Mouse (Mus musculus): ENCODE results near the gene Ccnf. TPM values are rescaled to one million over a fixed set of nuclear protein-coding genes. Genes with fewer than 3 reads are reported as not detected.

Gene Ccnf
- 10 to 100 TPM; 18.1 to 20.1 TPM for total RNA-seq (2021)

DNA sequence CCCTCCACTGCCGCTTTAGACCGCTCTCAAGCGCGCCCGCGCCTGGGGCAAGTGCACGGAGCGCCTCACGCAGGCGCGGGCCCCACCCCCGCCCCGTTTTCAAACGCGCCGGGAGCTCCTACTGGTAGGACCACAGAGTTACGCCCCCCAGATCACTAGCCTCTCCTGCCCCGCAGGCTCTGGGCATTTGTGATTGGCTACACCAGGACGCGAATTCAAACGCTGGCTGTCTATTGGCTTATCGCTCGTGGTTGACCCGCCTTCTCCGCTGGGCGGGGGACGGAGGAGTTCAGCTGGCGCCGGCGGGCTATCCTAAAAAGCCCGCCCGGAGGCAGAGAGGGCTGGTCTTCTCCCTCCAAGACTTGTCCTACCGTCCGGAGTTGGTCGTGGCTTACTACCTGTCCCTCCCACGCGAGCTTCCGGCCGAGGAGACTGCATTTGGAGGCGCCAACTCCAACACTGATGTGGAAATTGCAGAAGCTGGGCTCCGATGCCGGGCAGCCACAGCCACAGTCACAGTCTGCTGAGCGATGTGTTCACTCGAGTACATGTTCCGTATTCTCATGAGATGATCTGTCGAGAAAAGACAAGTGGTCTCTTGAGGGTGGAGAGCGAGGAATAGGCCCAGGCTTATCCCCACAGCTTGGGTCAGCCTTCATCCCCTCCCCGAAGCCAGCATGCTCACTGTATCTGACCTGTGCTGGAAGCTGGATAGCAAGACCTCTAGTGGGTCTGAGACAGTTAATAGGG, at the start of gene Ccnf:
Ccnf (minus strand) TSS at position 165 of the 750 bp plus-strand sequence.
- peak; percentile 97 for DNase-seq

DNA sequence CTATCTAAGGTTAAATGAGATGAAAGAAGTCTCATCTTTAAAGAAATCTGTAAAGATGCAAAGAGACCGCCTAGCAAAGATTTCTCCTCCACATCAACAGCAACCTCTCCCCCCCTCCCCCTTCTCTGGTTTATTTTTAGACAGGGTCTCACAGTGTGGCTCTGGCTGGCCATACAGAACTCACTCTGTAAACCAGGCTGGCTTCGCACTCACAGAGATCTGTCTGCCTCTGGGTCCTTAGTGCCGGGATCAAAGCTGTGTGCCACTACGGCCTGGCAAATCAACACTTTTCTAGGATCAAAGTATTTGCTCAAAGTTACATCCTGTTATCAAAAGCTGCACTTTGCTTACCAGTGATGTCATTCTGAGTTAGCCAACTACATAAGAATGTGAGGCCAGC, 49.4 kb upstream of the Ccnf start:
- DNase-seq: no peak

DNA sequence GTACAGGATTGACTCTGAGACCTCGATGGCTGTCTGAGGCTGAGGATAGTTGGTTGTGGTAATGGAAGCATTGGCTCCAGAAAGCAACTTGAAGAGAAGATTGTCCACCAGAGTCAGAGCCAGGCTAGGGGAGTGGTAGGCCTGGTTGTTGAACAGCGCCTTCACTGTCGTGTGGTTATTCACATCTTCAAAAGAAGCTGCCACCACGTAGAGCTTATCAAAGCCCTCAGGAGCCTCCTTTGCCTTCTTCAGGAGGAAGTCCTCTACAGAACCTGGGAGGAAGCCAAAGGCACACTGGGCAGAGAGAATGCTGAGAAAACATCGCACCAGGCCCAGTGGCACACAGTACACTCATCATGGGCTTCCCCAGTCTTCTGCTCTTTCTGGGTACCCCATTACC, 38.1 kb upstream of the Ccnf start:
- no peak for DNase-seq

DNA sequence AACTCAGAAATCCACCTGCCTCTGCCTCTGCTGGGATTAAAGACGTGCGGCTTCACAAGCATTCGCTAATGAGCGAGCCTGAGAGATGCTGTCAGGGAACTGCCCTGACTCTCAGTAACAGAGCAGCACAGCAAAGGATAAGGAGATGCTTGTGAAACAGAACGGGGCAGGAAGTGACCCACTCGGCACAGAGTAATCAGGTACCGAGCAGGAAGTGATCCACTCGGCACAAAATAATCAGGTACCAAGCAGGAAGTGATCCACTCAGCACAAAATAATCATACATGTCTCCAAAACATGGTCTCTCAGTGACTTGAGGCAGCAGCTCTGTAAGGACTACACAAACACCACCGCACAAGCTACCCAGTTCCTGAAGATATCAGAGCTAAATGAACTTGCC, 37.2 kb upstream of the Ccnf start:
- no peak for DNase-seq

DNA sequence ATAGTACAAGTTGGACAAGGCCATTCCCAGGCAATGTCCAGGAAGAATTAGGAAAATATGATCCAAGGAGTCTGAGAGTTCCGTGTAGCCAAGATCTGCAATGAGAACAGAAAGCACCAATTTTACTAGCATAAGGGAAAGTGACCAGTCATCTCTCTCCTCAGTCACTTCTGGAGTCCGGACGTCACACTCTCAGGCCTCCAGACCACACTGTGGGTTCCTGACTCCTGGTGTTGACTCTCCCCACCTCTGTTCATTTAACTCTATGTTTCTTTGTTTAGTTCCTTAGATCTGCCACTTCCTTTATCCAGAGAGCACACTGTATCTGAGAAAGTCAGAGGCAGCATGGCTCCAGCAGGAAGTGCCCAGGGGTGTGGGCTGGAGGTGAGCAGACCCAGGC, 34.4 kb upstream of the Ccnf start:
- no peak for DNase-seq

DNA sequence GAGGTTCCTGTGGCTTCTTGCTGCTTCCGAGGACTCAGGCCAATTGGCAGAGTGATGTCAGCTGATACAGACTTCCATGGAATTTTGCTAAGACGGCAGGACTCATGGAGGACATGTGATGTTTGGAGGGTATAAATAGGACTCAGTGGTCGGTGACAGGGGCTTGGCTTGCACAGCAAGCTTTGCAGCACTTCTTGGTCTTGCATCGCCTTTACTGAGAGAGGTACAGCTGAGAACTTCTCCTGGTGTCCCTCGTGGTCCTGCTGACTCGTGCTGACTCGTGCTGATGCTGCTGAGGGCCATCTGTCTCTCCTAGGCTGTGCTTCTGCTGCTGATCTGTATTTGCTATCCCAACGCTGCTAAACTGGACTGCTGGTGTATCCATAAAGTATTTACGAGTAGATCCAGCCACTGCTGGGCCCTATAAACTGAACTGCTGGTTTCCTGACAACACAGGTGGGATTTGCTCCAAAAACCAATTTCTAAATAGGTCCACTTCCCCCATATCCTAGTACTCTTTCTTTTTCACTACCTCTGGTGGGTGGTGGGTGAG, 32.1 kb upstream of the Ccnf start:
- DNase-seq: no peak

DNA sequence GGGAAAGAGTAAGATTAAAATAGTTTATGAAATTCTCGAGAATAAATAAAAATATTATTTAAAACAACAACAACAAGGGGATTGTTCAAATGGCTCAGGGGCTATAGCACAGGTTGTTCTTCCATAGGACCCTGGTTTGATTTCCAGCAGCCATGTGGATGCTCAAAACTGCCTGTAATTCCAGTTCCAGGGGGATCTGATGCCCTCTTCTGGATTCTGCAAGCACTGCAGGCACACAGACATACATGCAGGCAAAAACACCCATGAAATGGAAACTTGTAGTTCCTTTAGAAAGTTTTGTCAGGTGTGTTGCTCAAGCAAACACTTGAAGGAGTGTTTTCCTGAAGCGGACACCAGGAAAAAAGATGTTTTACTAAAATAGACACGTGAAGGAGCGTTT, 31.4 kb upstream of the Ccnf start:
- peak; percentile 21 for DNase-seq

DNA sequence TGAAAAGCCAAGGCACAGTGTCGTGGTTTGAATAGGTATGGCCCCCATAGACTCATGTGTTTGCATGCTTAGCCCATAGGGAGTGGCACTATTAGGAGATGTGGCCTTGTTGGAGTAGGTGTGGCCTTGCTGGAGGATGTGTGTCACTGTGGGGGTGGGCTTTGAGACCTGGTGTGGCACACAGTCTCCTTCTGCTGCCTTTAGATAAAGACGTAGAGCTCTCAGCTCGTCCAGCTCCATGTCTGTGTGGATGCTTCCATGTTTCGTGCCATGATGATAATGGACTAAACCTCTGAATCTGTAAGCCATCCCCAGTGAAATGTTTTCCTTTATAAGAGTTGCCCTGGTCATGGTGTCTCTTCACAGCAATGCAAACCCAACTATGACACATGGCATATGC, 28.6 kb upstream of the Ccnf start:
- no peak for DNase-seq

DNA sequence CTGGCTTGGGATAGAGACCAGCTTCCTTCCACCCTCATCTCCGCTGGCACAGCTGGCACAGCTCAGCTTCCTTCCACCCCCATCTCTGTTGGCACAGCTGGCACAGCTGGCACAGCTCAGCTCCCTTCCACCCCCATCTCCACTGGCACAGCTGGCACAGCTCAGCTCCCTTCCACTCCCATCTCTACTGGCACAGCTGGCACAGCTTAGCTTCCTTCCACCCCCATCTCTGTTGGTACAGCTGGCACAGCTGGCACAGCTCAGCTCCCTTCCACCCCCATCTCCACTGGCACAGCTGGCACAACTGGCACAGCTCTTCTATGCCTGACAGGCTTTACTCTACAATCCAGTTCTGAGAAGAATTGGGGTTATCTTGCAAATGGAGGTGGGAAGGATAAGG, 15.8 kb upstream of the Ccnf start:
- no peak for DNase-seq

DNA sequence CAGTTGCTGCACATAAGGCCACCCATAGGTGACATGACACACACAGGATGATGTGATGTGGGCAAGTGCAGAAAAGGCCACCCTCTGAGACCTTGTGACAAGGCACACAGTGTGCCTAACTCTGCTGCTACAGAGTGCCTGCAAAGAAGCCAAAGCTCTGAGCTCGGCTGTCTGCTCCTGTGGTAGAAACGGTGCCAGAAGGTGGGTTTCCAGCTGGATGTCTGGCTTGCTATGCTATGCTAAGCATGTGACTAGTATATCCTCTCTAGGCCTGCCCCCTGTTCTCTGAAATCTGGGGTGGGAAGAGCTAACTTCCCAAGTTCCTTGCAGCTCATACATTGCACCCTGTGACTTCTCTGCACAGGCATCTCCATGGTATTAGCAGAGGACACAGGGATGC, 13.5 kb upstream of the Ccnf start:
- DNase-seq: no peak

DNA sequence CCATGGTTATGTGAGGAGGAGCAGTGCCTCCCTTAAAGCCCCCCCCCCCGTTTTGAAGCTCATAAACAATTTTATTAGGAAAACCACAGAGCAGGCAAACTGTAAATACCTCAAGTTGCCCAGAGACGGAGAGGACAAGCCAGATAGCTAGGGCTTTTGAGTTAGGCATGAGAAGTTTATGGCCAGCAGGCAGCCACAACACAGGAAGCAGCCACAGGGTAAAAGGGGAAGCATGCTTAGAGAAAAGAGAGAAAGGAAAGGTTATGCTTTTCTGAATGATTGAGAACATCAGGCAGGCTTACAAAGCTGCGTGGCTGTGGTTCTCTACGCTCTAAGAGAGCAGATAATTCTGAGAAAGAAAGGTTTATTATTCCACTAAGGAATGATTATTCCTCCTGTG, 9.2 kb upstream of the Ccnf start:
- no peak for DNase-seq

DNA sequence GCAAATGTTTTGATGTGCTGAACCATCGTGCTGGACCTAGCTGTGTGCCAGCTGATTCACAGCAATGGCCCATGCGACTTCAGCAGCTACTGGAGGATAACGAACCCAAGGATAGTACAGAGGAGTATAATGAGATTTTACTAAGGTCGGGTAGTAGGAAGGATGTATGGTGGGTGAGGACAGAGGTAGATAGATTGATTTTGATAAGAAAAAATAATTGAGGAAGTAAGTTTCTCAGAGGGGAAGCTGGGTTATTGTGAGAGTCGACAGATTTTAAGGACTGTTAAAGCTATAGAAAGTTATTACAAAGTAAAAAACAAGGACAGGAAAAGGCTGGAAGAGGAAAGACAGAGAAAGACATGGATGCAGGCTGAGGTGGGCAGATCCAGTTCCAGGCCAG, 8.4 kb upstream of the Ccnf start:
- DNase-seq: no peak

DNA sequence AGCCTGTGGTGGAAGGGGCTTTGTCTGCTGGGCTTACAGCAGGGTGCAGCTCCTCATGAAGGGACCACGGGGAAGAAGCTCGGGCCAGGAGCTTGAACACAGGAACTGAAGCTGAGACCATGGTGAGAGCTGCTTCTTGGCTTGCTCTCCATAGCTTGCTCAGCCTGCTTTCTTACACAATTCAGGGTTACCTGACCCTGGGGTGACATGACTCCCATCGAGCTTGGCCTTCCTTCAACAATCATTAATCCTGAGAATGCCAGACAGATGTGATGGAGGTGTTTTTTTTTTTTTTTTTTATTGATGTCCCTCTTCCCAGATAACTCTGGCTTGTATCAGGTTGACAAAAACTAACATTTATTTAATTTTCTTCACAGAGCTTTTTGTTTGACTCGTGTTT, 7.7 kb upstream of the Ccnf start:
- no peak for DNase-seq

DNA sequence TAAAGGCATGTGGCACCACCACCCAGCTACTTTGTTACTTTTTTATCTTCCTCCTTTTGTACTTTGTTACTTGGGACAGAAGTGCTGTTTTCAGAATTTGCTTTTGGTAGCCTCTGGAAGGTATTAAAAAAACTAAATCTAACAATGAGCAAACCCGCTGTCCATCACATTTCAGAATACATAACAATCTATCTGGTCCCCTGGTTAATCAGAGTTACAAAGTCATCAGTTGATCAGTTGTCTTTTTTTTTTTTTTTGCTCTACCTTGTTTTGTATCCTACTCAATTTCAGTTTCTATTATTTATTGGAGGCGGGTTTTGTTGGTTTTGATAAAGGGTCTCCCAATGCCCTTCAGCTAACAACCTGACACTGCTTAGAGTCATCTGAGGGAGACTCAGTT, 1.0 kb upstream of the Ccnf start:
- DNase-seq: no peak

DNA sequence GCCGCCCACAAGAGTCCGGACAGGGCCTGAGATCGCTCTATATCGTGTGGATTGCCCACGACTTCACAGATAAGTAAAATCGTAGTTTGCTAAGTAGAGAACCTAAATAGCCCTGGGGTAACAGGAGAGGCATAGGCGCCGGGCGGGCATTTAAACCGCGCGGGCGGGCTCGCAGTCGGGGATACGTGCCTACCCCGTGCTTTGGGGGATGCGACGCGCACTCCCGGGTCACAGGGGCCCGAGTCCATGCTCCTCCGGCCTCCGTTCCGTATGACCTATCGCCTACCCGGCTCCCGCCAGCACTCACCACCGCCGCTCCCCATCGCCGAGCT, 330 bp downstream of the Ccnf start:
- no peak for DNase-seq

DNA sequence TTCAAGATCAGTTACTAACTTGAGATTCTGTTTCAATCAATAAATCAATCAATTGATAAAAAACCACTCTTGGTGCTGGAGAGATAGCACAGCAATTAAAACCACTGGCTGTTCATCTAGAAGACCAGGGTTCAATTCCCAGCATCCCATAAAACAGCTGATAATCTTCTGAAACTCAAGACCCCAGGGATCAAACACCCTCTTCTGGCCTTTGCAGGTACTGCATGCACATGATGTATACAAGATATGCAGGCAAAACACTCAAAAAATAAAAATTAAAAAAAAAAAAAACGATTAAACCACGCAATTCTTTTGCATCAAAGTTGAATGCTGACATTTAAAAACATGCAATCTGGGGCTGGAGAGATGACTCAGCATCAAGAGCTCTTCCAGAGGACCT, 2.6 kb downstream of the Ccnf start:
- DNase-seq: no peak

DNA sequence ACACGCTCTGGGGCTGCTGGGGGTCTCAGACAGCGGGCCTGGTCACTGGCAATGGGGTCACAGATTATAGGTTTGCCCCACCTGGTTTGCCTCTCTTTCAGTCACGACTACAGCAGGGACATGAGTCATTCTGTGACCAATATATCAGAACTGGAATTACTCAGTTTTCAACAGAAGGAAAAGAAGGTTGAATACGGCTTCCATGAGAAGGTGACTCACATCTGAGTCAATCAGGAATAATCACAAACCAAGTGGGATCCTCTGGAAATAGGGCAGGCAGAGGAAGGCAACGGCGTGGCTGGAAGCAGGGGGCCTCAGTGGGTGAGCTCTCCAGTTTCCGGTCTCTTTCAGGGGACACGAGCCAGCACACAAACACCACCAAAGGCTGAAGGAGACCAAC, 7.2 kb downstream of the Ccnf start:
- DNase-seq: no peak

DNA sequence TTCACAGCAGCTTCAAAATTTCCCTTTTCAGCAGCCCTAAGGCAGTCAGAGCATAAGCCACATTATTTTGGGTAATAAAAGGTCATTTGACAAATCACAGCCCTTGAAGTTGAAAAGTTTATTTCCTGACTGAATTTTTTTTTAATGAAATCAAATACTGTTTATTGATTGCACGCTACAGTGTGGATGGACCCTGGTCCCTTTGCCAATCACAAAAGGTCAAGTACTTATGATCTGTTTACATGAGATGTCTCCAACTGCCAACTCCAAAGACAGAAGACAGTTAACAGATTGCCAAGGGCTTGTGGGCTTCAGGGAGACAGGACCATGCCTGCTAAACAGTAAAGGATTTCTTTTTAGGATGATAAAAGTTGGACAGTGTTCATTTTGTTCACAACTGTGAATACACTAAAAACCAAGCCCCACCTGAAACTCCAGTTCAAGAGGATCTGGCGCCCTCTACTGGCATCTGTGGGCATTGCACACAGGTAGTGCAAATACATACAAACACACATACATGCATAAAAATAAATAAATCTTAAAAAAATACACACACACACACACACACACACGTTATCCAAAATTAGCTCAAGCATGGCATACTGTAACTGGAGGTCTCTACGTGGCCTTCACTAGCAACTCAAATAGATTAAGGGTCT, 7.8 kb downstream of the Ccnf start:
- DNase-seq: peak; percentile 54

DNA sequence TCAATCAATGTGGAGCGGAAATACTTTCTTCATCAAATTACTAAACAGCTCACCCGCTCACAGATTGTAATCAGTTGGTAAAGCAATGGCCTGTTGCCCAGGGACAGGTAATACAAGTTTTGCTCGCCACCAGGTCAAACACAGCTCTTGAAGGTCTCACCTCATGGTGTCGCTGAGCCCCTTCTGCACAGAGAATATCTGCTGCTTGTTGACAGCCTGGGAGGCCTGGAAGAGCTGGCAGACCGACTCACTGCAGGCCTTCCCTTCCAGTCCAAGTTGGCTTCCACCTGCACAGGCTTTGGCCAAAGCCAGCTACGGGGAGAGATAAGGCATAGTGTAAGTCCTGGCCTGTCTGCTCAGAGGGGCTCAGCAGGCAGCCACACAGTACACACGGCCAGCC, 14.4 kb downstream of the Ccnf start:
- peak; percentile 57 for DNase-seq

DNA sequence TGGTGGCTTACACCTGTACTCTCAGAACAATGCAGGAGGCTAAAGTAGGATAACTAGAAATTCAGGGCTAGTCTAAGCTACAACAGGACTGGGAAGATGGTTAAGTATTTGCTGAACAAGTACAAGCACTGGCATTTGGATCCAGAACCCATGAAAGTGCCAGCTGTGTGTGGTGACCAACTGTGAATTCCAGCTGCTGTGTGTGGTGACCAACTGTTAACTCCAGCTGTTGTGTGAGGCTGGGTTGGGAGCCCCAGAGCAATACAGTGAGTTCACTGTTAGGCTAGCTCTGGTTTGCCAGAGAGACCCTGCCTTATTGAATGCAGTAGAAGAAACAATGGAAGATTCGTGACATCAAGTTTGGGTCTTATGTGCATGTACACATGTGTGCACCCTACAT, 14.8 kb downstream of the Ccnf start:
- DNase-seq: no peak

DNA sequence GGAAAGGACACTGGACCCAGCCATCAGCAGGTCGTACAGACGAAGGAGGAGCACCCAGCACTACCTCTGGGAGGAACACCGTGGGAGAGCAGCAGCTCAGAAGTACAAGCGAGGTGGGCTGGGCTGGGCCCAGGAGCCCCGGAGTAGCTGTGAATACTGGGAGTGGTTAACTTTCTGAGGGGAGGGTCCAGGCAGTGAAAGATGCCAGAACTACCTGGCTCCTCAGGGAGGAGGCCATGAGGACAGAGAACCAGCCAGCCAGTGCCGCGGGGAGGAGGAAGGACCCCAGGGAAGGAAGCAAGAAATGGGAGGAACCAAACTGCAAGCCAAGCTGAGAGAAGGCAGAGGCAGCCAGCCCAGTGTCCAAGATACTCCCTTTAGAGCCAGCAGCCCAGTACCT, 23.3 kb downstream of the Ccnf start:
- DNase-seq: no peak

DNA sequence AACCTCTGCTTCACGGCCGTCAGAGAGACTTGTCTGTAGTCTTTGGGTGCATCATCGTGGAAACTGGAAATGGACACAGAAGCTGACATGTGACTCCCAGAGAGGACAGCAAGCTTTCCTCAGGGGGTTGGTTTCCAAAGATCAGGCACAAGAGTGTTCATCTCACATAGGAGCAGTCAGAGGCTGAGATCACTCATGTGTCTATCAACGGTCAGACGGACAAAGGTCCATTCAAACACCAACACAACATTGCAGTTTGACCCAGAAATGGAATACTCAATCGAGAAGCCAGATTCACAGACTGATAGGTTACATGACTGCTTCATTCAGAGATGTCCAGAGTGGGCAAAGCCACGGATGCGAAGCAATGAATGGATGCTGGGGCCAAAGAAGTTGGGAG, 24.6 kb downstream of the Ccnf start:
- DNase-seq: no peak

DNA sequence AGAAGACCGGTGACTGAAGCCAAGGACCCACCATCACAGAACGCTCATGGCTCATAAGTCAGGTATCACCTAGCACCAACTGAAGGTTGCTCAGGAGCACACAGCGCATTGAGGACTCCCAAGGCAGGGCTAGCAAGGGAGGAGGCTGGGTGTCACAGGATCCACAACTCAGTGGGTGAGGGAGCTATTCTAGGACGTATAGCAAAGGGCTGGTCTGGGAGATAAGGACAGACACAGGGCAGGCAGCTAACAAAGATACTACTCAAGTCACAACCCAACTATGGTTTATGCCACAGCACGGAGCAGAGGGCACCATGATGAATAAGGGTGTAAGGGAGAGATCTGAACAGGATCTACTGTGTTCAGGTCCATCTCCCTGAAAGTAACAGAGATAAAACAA, 25.4 kb downstream of the Ccnf start:
- DNase-seq: no peak

DNA sequence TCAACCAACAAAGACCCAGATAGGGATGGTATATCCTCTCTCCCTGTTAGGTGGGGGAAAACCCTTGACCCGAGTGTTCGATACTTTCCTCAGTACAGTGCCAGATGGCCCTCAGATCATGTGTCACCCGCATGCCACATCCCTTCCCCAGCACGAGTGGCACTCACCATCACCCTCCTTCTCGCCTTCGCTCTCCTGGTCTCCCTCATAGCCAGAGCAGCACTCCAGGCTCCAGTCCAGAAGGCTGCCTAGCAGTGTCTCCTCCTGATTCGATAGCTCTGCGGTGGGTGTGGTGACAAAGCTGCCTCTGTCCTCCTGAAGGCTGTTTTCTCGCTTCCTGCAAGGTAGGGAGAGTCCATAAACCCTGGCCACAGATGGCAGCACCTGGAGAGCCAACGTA, 26.5 kb downstream of the Ccnf start:
- no peak for DNase-seq

DNA sequence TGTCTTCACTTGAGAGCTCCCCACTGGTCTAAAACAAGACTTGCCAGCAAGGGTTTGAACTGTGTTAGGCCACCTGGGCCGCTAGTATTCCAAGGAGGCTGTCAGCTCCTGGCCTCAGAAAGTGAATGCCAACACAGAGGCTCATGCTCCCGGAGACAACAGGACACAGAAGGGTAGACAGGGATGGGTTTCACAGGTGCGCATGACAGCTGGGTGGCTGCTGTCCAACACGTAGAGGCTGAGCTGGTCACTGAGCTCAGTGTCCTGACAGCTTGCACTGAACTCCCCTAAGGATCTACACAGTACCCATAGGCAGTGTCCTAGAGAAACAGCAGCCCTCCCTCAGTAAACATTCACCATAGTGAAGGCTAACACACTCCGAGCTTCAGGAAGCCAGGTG, 27.8 kb downstream of the Ccnf start:
- DNase-seq: no peak

Data from heart, postnatal 4 days (tissue).